Mouse (Mus musculus): ENCODE results near the gene Ccdc14.
"Not testable (repeated sequence)": the region's sequence is repeated elsewhere in the genome, so short reads cannot be mapped to it uniquely, and the experiment has no call there.

Gene Ccdc14

DNA sequence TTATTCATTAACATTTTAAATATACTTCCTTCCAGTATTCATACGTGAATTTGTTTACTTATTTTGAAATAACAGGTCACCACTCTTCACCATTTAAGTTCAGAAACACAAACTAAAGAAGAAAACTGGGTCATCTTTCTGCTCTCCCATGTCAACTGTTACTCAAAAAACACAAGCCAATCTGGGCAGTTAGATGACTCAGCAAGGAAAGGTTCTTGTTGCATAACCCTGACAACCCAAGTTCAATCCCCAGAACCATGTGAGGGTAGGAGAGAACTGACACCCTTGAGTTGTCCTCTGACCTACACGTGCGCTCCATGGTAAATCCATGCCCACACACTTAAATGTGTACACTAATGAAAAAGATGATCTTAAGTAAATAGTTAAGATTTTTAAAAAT, 34.7 kb downstream of the Ccdc14 start:
- DNase-seq: no peak

DNA sequence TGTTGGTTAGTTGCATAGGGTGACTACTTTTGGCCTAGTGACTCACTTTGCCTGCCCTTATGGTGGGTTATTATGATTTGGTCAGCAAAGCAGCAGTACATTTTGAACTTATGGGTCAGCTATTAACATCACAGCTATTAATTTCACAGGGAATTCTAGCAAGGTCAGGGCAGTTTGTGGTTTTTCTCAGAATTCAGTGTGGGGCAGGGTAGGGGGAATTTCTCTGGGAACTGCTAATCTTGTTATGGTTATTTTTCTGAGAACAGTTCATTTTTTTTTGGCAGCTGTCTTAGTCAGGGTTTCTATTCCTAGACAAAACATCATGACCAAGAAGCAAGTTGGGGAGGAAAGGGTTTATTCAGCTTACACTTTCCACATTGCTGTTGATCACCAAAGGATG, 38.2 kb downstream of the Ccdc14 start:
- not testable (repeated sequence) for DNase-seq

DNA sequence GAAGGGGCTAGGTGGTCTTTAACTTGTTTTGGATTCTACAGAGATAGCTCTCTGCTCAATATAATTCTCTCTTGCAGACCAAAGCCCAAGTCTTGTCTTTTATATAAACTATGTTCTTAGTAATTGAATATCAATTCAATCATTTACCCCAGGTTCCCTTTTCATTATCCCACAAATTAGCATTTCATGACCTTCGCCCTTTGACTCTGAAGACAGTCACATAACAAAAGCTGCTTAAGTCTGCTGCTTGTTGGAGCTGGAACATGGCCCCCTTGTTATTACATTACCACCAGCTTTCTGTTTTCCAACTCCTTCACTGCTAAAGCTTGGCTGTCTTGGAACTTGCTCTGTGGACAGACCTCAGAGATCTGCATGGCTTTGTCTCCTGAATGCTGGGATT, 39.0 kb downstream of the Ccdc14 start:
- DNase-seq: no peak

DNA sequence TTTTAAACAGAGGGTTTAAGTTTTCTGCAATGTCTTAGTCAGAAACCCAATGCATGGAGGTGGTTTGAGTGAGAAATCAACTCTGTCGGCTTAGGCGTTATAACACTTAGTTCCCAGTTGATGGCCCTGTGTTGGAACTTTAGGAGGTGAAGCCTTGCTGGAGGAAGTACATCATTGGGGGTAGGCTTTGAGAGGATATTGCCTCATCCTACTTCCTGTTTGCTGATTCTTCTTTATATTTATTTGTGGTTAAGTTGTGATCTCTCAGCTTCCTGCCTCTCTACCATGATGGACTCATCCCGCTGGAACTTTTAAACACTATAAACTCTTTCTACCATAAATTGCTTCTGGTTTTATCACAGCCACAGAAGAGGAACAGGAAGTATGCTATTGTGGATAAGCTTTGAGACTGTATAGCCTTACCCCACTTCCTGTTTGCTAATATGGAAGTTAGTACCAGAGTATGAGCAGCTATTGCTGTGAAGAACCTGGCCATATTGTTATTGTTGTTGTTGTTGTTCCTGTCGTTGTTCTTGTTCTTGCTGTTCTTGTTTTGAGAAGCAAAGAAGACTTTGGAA, 48.3 kb downstream of the Ccdc14 start:
- DNase-seq: no peak

DNA sequence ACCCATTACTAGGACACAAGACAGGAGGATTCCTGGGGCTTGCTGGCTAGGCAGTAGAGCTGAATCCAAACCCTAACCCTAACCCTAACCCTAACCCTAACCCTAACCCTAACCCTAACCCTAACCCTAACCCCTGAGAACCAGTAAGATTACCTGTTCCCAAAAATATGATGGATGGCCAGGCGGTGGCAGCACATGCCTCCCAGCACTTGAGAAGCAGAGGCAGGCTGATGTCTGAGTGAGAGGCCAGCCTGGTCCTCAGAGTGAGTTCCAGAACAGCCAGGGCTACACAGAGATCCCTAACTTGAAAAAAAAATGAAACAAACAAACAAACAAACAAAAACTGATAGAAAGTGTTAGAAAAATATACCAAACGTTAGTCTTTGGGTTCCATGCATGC, 52.5 kb downstream of the Ccdc14 start:
- DNase-seq: peak; percentile 17

DNA sequence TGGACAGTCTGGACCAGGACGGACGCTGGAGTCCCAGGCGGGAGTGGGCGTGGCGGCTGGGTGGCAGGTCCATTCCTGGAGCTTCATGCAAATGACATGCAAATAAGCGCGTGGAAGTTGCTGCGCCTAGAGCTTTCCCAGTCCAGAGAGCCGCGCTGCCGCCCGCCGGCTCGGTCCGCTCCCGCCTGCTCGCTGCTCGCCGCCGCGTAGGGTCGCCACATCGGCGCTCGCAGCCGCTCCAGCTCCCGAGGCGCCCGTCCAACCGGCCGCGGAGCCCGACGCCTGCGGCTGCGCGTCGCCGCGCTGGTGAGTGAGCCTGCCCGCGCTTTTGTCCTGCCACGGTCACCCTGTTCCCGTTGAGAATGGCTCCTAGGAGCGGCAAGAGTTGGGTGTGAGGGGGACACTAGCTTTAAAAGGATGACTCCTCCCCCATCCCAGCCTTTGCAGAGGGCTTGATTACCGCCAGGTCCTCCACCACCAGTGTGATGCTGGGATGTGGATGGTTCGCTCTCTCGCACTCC, 54.7 kb downstream of the Ccdc14 start, which contains the start of gene Mylk:
TSS of gene Mylk (plus strand) at position 146 of the 521 bp plus-strand sequence.
- DNase-seq: peak; percentile 95

DNA sequence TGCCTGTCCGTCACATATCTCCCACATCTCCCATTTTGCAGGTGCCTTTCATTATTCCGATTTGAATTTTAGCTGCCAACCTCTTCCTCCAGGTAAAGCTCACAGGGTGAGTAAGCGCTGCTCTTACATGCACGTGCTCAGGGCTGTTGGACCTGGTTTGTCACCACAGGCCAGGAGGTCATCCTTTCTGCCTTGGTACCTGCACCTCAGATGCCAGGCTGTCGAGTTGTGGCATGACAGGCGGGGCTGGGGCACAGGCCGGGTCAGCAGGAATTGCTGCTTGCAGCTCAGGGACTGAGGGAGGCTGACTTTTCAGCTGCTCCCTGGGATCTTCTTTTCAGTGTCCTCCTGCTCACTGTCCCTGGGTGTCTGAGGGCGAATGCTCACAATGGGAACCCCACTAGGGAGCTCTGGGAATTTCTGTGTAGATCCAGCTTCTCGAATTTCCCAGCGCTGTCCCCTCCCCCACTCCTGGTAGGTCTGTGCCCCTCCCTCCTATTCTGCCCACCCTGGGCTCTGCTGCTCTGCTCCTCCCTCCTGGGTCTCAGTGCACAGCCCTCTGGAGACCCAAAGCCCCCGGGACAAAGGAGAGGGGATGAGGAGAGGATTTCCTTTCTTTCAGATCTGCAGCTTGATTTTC, 57.8 kb downstream of the Ccdc14 start:
- DNase-seq: no peak

DNA sequence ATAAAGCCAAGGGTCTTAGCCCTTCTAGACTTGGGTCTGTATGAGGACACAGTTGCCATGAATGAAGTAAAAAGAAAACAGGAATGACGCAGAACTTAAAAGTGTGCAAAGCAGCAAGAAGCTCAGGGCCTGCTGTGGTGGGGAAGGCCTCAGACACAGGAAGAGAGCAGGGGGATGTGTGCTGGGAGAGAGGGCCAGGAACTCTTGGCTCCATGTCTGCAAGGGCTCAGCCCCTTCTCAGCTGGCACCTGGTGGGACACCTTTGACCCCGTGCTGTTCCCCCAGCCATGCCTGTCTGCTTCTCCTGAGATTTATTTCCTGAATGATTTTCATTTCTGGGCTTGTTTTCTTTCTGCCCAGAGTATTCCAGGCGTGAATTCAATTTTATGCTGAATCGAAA, 59.1 kb downstream of the Ccdc14 start:
- no peak for DNase-seq

DNA sequence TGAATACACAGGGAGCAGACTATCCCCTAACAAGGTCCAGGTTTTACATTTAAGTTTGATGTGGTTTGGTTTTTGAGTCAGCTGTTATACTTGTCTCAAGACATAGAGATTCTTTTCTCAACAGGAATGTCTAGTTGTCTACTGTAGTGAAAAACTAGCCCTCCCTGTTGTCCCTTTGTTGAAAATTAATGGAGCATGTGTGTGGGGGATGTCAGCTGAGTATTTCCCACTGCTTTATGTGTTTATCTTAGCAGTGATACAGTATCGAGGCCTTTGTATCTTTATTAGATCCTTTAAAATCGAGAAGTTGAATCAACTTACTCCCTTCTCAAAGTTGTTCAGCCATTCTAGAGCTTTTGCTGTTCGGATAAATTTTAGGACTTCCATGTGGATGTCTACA, 61.6 kb downstream of the Ccdc14 start:
- no peak for DNase-seq

DNA sequence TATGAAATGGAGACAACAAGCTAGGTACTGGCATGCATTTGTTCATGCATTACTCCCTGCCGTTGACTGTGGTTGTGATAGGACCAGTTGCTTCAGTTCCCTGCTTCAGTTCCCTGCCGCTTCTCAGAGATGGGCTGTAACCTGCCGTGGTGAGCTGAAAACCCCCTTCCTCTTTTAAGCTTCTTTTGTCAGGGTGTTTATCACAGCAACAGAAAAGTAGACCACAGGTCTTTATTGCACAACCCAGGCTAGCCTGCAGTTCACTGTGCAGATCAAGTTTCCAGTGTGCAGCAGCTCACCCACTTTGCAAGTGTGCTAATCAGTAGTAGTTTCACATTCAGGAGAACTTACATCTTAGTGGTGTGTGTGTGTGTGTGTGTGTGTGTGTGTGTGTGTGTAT, 62.6 kb downstream of the Ccdc14 start:
- peak; percentile 11 for DNase-seq

DNA sequence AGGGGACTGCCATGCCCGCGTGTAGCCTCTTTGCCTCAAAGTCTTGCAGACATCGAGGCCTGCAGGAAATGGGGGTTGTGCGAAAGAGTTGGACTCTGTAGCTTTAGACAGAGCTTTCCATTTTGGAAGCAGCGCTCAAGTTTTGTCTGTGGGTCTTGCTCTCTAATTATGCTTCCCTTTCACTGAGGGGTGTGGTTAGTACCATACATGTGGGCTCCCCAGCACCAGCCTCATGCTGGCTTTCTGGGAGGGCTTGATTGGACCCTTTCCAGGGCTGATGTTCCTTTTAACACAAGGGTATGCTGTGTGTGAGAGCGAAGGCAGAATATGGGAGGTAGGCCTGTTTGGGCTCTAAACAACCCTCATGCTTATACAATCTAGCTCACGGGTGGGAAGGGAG, 66.6 kb downstream of the Ccdc14 start:
- no peak for DNase-seq

DNA sequence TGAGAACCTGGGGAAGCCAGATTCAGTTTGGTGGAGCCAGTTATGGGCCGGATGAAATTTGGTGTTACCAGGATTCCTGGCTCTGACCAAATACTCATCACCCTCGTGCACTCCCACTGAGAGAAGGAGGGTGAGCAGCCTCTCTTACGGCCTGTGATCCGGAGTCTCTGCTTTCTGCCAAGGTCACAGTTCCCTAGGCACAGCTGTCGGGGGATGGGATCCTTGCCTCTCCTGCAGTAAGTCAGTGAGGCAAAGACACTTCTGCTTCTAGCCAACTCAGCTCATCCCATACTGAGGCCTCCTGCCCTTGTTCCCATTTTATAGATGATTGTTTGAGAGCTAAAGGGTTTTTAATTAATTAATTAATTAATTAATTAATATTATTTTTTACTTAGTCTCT, 67.8 kb downstream of the Ccdc14 start:
- peak; percentile 10 for DNase-seq

DNA sequence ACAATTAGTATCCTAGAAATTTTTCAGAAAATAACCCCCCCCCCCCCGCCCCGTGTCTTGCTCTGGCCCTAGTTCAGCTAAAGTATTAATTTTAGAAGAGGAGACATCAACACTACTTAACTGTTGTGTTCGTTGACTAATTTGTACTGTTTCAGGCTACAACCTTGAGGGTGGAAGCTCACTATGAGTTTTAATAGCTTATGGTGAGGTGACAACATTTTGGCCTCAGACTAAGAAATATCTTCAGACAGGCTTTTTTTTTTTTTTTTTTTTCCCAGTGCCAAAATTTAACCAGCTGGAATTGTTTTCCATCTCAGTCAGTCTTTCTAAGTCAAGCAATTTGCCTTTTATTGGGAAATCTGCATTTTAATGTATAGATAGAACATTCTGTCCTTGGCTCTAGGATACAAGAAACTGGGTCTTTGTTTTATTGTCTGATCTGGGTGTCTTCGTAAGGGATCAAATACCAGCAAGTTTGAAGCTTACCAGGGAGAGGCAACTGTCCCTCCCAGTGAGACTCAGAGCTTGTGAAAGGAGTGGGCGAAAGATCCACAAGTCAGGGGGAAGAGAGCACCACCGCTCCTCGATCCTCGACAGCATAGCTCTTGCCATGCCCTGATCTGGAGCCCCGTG, 73.7 kb downstream of the Ccdc14 start:
- no peak for DNase-seq

DNA sequence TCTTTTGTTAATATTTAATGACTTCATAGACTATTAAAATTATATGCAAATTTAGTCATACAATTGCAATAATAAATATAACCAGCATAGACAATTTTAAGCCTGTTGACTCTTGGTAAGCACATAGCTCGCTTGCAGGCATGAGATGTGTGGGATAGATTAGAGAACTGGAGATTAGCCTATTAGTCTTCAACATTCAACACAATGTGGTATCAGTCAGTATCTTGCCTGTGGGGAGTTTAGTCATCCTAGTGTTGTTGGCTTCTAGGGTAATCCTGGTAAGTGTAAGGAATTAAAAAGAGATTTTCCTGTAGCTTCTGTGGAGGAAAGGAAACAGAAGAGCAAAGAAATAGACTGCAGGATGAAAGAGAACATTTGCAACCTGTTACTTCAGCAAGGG, 75.2 kb downstream of the Ccdc14 start:
- no peak for DNase-seq

DNA sequence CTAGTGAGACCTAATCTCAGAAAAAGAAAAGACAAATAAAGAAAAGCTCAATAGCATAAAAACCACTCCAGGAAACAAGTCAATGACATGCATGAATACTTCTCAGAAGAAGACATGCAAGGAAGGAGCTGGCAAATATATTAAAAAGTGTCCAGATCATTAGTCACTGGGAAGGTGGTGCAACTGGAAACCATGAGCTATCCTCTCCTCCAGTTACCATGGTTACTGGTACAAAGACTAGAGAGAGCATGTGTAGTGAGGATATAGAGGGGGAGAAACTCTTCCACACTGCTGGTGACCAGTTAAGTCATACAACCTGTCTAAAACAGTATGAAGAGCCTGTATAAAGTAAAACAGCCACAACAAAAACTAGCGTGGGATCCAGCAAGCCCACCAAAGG, 75.8 kb downstream of the Ccdc14 start:
- no peak for DNase-seq

DNA sequence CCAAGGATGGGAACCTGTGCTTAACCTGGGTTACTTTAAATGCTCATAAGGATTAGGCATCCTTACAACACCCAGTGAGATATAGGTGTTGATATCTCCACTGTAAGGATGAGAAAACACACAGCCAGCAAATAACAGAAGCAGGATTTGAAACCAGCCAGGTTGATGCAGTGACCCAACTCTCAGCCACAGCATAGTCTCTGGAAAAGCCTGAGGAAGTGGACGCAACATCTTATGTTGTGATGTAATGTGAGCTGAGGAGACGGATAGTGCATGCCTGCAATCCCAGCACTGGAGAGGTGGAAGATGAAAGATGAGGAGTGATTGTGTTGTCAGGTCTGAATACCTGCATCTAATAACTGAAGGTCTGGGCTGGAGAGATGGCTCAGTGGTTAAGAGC, 77.0 kb downstream of the Ccdc14 start:
- no peak for DNase-seq

DNA sequence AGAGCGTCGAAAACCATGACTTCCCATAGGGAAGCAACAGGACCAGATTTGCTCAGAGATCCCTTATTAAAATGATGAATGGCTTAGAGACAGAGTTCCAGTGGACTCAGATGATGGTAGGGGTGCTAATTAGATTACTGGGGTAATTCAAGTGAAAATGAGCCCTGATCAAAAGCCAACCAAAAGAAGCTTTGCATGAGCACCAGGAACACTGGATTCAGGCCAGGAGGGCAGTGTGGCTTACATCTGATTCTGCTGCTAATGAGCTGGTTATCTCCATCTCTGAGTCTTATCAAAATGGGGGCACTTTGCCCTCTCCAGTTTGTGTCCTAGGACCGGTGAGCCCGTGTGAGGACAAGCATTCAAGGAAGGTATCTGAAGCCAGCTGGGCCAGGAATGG, 78.0 kb downstream of the Ccdc14 start:
- no peak for DNase-seq

DNA sequence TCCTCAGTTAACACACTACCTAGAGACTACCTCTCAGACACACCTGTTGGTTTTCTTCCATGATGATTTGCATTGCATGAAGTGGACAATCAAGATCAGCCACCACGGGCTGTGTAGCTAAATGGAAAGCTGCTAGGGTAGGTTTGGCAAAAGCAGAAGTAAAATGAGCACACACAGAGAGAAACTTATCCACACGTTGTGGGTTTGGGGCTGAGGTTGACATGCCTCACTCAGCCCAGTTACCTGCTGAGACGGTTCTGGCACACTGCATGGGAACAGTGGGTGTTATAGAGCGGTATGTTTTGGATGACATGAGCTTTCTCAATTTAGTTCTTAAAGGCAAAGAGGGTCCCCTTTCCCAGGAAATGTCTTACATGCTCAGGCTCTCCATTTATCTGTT, 79.7 kb downstream of the Ccdc14 start:
- no peak for DNase-seq

DNA sequence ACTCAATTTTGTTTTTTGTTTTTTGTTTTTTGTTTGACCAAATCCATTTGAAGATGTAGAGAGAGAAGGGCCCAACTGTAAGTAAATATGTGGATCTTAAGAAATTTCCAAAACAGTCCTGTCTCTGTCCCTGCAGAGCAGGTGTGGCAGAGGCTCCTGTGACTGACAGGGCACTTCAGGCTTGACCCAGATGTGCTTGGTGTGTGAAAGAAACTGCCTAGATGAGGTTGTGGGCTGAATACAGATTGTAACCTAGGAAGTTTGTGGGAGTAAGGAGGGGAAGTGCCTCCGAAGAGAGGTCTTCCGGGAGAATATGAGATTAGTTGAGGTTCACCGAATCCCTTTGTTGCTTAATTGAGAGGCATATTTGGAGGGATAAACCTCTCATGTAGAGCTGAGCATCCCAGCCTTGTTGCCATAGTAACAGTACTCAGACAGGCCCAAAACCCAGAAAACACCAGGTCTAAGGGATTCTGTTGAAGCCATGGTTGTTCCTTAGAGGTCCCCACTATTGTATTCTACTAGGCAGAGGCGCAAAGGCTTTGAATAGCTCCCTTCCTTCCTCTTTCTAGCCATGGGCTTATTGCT, 82.1 kb downstream of the Ccdc14 start:
- no peak for DNase-seq
